Mouse (Mus musculus) CH12.LX (cell line): ENCODE results near the gene Otud7a. TPM values are rescaled to one million over a fixed set of nuclear protein-coding genes. Genes with fewer than 3 reads are reported as not detected.

Experiments used
- DNase-seq: peaks from one replicate; pipeline ENCODE4 v3.0.0-alpha.2; 2013; ENCODE audit errors: extremely low read depth
- H3K27ac ChIP-seq: 2 replicates; pipeline ENCODE4 v1.5.1; 2012; ENCODE audit warnings: low read depth, mild to moderate bottlenecking, control low read depth, moderate library complexity; ENCODE audit not compliant: insufficient read depth
- H3K27me3 ChIP-seq: replicated peaks from 2 replicates; pipeline ENCODE3; 2012; ENCODE audit warnings: inconsistent platforms
- H3K36me3 ChIP-seq, 2 experiments: replicated peaks in 1 of 2; 2 replicates each; pipeline versions ENCODE3 to v1.6.1; 2012; ENCODE audit warnings: inconsistent platforms in 1 of 2, low read length in 1 of 2, mild to moderate bottlenecking in 1 of 2, mixed read lengths in 1 of 2, moderate library complexity in 1 of 2; ENCODE audit not compliant: control insufficient read depth in 1 of 2, insufficient read depth in 1 of 2
- H3K4me1 ChIP-seq, 2 experiments: 2 replicates each; pipeline ENCODE4 v1.6.1; 2012; ENCODE audit warnings: inconsistent platforms in 1 of 2, moderate library complexity in 1 of 2; ENCODE audit not compliant: insufficient read depth in 2 of 2, control insufficient read depth in 1 of 2
- H3K4me2 ChIP-seq: 2 replicates; pipeline ENCODE4 v1.6.1; 2012; ENCODE audit warnings: low read depth, mild to moderate bottlenecking, control low read depth; ENCODE audit not compliant: poor library complexity, insufficient read depth, severe bottlenecking
- H3K4me3 ChIP-seq, 3 experiments: fragments of 150-350 bp in 1 of 3; sonication (generic) in 1 of 3; replicated peaks in 1 of 3; 2 replicates each; pipeline versions ENCODE3 to v1.5.1; 2011 to 2012; ENCODE audit warnings: low read depth in 2 of 3, low read length in 2 of 3, mild to moderate bottlenecking in 2 of 3, moderate library complexity in 2 of 3, control low read depth in 1 of 3, improper control_type of control experiment in 1 of 3, inconsistent platforms in 1 of 3, mixed read lengths in 1 of 3; ENCODE audit not compliant: poor library complexity in 1 of 3
- H3K79me2 ChIP-seq: replicated peaks from 2 replicates; pipeline ENCODE4 v1.6.1; 2012; ENCODE audit warnings: mild to moderate bottlenecking, moderate library complexity; ENCODE audit not compliant: control insufficient read depth, poor library complexity, insufficient read depth, severe bottlenecking; ENCODE audit errors: extremely low read depth
- H3K9ac ChIP-seq: 2 replicates; pipeline ENCODE4 v1.6.1; 2012; ENCODE audit warnings: low read depth, mild to moderate bottlenecking, control low read depth, moderate library complexity; ENCODE audit not compliant: insufficient read depth
- H3K9me3 ChIP-seq: replicated peaks from 2 replicates; pipeline ENCODE3; 2012; ENCODE audit warnings: low read length, inconsistent platforms, mixed read lengths
- BHLHE40 ChIP-seq: IDR thresholded peaks from 2 replicates; pipeline ENCODE4 v1.6.1; 2011; ENCODE audit warnings: mild to moderate bottlenecking, low read depth, low read length, improper control_type of control experiment
- CHD2 ChIP-seq: IDR thresholded peaks from 2 replicates; pipeline ENCODE4 v1.6.1; 2011; ENCODE audit warnings: low read length, improper control_type of control experiment
- CTCF ChIP-seq, 2 experiments: IDR thresholded peaks in 1 of 2; conservative IDR thresholded peaks in 1 of 2; 2 replicates each; pipeline ENCODE4 v1.5.1; 2011 to 2012; ENCODE audit warnings: low read depth in 2 of 2, low read length in 2 of 2, improper control_type of control experiment in 1 of 2, inconsistent platforms in 1 of 2, mild to moderate bottlenecking in 1 of 2, moderate library complexity in 1 of 2
- ELF1 ChIP-seq: IDR thresholded peaks from 2 replicates; pipeline ENCODE4 v1.6.1; 2014; ENCODE audit warnings: low read depth, mild to moderate bottlenecking, inconsistent platforms, low read length, improper control_type of control experiment
- ETS1 ChIP-seq: conservative IDR thresholded peaks from 2 replicates; pipeline ENCODE4 v1.6.1; 2012; ENCODE audit warnings: low read depth, mild to moderate bottlenecking, inconsistent platforms, low read length, improper control_type of control experiment, moderate library complexity
- GABPA ChIP-seq: IDR thresholded peaks from 2 replicates; pipeline ENCODE4 v1.6.1; 2012; ENCODE audit warnings: low read depth, low read length, improper control_type of control experiment, inconsistent platforms; ENCODE audit not compliant: insufficient replicate concordance
- IRF4 ChIP-seq: IDR thresholded peaks from 2 replicates; pipeline ENCODE4 v1.6.1; 2014; ENCODE audit warnings: low read depth, mild to moderate bottlenecking, inconsistent platforms, low read length, improper control_type of control experiment
- MAZ ChIP-seq: IDR thresholded peaks from 2 replicates; pipeline ENCODE4 v1.6.1; 2012; ENCODE audit warnings: low read depth, mild to moderate bottlenecking, inconsistent platforms, low read length, improper control_type of control experiment, moderate library complexity
- MEF2A ChIP-seq: IDR thresholded peaks from 2 replicates; pipeline ENCODE4 v1.6.1; 2014; ENCODE audit warnings: low read depth, mild to moderate bottlenecking, inconsistent platforms, low read length, improper control_type of control experiment, borderline replicate concordance
- RAD21 ChIP-seq: IDR thresholded peaks from 2 replicates; pipeline ENCODE4 v1.6.1; 2011; ENCODE audit warnings: low read depth, mild to moderate bottlenecking, low read length, improper control_type of control experiment, moderate library complexity
- SMC3 ChIP-seq: IDR thresholded peaks from 2 replicates; pipeline ENCODE4 v1.6.1; 2011; ENCODE audit warnings: low read depth, low read length, improper control_type of control experiment
- TBP ChIP-seq: conservative IDR thresholded peaks from 2 replicates; pipeline ENCODE4 v1.6.1; 2011; ENCODE audit warnings: low read depth, low read length, improper control_type of control experiment
- ZKSCAN1 ChIP-seq: IDR thresholded peaks from 2 replicates; pipeline ENCODE4 v1.6.1; 2012; ENCODE audit warnings: low read depth, inconsistent platforms, low read length, improper control_type of control experiment, borderline replicate concordance
- ZMIZ1 ChIP-seq: IDR thresholded peaks from 2 replicates; pipeline ENCODE4 v1.6.1; 2012; ENCODE audit warnings: low read depth, mild to moderate bottlenecking, inconsistent platforms, low read length, improper control_type of control experiment
- dilution Hi-C: fragments of 300-500 bp; cut with MboI; formaldehyde crosslinking; loops from 2 replicates; pipeline ENCODE4 v1.14.3; 2020; ENCODE audit warnings: low sequenced_read_pairs; ENCODE audit not compliant: extremely low pct_unique_long_range_greater_than_20kb, extremely low pct_ligation_motif_present
- in situ Hi-C: fragments of 300-500 bp; cut with MboI; formaldehyde crosslinking; loops from 3 replicates; pipeline ENCODE4 v1.14.3; 2019; ENCODE audit warnings: low sequenced_read_pairs, low pct_ligation_motif_present, low pct_unique_long_range_greater_than_20kb, mixed read lengths
- polyA plus RNA-seq: library from polyadenylated mRNA; unstranded; fragments of >175 nt; gene quantifications from 2 replicates; pipeline ENCODE4 v1.2.1, GENCODE M21; 2012; ENCODE audit warnings: low read depth; ENCODE audit not compliant: insufficient read length
- total RNA-seq, 2 experiments: library from RNA; depleted of rRNA; stranded (reverse); fragments of 300-350 nt in 1 of 2; fragments of >200 nt in 1 of 2; gene quantifications; 2 replicates each; pipeline ENCODE4 v1.2.3; 2012 to 2014

The Otud7a gene
- total and polyA plus RNA-seq, 3 experiments, result not detected

DNA sequence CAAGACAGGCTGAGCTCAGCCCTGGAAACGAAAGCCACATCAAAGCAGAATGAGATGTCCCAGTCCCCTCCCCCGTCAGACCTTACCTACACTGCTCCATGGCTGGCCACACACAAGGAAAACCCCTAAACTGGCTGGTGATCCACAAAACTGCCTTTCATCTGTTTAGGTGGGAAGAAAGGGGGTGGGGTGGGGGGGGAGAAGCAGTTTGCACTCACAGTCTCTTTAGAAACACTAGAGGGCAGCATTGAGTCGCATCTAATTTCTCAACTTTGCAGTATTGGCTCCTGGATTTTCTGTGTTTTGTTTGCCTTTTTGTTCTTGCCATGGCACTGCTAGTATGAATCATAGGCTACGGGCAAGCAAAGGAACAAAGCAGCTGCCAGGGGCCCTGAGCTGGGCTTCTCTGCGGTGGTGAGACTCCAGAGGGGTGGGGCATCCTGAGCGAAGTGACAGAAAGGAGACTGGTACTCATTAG, 308.8 kb downstream of the Otud7a start:
- H3K9me3 ChIP-seq, result peaks cover 9% of the 10 kb centered on the region
- in situ Hi-C loops (loop anchor here (5.0 to 25.0 kb wide), 4 partner anchors 104 to 401 kb away; partner anchors contain the start of gene Trpm1), dilution Hi-C loops (no loop called here)
- no peaks in the 10 kb centered on the region for H3K79me2 ChIP-seq
- H3K9ac ChIP-seq, result peak overlapping the region; percentile 28; the same call in 1 of the 2 replicates
- no peaks in the 10 kb centered on the region for H3K36me3 ChIP-seq
- peak; percentile 53 for DNase-seq
- H3K4me2 ChIP-seq, result peak overlapping the region; percentile 93
- H3K4me3 ChIP-seq, result no peak overlapping the region
- H3K27ac ChIP-seq, result no peak overlapping the region
- TF ChIP-seq MAZ, result peak; percentile 38; the same call in 1 of the 2 replicates
- TF ChIP-seq IRF4, result peak; percentile 41; the same call in 1 of the 2 replicates
- peak; percentile 78 for TF ChIP-seq CHD2
- TF ChIP-seq RAD21, result peak; percentile 64
- peak; percentile 30 to 71; a peak in 3 of 4 replicates for TF ChIP-seq CTCF (conservative IDR thresholded peaks at IDR 0.05 in 1 of 2, IDR thresholded peaks at IDR 0.05 in 1 of 2; ENCODE audit: low read depth in 2 of 2, low read length in 2 of 2)
- TF ChIP-seq BHLHE40, result no peak
- TF ChIP-seq ZMIZ1, result no peak
- peak; percentile 44 for TF ChIP-seq SMC3
- H3K4me1 ChIP-seq, result peaks cover 11 to 15% of the 10 kb centered on the region in 2 experiments
- peaks cover 3% of the 10 kb centered on the region for H3K27me3 ChIP-seq

DNA sequence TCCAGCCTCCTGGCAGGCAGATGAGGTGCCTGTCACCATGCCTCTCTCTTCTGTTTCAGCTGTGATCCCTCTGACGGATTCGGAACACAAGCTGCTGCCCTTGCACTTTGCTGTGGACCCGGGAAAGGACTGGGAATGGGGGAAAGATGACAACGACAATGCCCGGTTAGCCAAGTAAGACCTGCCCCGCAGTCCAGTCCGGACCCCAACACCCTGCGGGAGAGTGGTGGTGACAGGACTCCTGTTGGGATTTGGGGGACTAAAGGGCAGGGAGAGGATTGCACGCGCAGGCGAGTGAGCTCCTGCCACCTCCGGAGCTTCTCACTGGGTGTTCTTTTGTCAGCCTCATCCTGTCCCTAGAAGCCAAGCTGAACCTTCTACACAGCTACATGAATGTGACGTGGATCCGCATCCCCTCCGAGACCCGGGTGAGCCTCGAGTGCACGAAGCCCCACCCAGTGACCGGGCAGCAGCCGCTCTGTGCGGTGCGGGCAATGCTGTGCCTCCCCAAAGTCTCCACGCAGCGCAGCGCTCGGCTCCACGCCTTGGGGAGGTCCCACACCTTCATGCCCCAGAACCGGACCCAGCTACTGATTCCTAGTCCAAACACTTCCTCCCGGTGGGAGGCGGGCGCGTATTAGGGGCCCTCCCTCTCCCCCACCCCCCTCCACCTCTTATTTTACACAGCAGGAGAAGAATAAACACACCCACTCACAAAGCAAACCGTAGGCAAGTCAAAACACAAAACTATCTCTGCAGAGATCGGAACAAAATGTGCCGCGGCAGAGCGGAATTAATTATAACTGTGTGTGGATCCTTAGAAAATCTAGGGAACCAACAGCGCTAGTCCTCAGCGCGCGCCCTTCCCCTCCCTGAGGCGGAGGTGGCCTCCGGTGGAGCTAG, 310.3 kb downstream of the Otud7a start:
- H3K36me3 ChIP-seq, result no peaks in the 10 kb centered on the region
- H3K4me2 ChIP-seq, result peak overlapping the region; percentile 49
- peaks cover 3% of the 10 kb centered on the region for H3K27me3 ChIP-seq
- peaks cover 11% of the 10 kb centered on the region for H3K9me3 ChIP-seq
- TF ChIP-seq TBP, result no peak
- 0 out of 2 replicates have a peak, but pooled peaks have one; percentile 9 for TF ChIP-seq MAZ
- H3K79me2 ChIP-seq, result no peaks in the 10 kb centered on the region
- in situ Hi-C loops, result loop anchor here (5.0 to 25.0 kb wide), 4 partner anchors 102 to 400 kb away; partner anchors contain the start of gene Trpm1
- peaks cover 11 to 15% of the 10 kb centered on the region in 2 experiments for H3K4me1 ChIP-seq
- no peak overlapping the region for H3K27ac ChIP-seq
- no peak overlapping the region for H3K4me3 ChIP-seq
- no peak for DNase-seq
- H3K9ac ChIP-seq, result no peak overlapping the region
- dilution Hi-C loops, result no loop called here

DNA sequence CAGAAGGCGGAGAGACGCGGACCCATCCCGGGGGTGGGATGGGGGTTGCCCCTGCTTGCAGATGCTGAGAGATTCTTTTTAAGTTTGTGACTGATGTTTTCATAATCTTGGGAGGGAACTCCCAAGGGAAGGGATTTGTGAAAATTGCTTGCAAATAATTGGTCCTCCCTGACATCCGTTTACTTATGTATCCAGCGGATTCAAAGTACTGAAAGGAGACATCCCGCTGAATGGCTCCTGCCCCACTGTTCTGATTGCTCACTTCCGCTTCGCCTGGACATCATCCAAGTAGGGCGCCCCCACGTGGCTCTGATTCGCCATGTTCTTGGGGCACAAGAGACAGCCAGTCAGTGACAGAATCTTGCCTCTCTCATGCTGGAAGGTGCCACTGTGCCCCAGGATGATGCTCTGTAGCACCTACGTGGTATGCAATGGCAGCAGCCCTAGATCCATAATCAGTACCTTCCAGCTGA, 311.0 kb downstream of the Otud7a start:
- Histone ChIP-seq H3K36me3 (no peaks in the 10 kb centered on the region), H3K4me2 (peak overlapping the region; percentile 49; the same call in 1 of the 2 replicates), H3K27me3 (peaks cover 3% of the 10 kb centered on the region), H3K9ac (no peak overlapping the region), H3K4me1 (peaks cover 11 to 15% of the 10 kb centered on the region in 2 experiments), H3K9me3 (peaks cover 11% of the 10 kb centered on the region), H3K27ac (no peak overlapping the region), H3K79me2 (no peaks in the 10 kb centered on the region), H3K4me3 (no peak overlapping the region)
- DNase-seq, result peak; percentile 13
- dilution Hi-C loops, result no loop called here
- TF ChIP-seq GABPA (no peak), CTCF (conservative IDR thresholded peaks at IDR 0.05 in 1 of 2, IDR thresholded peaks at IDR 0.05 in 1 of 2; ENCODE audit: low read depth in 2 of 2, low read length in 2 of 2) (peak in 1 of 2 experiments; percentile 59; a peak in 2 of 4 replicates), ELF1 (peak; percentile 67), IRF4 (0 out of 2 replicates have a peak, but pooled peaks have one; percentile 9), ETS1 (no peak), SMC3 (no peak), MEF2A (no peak), RAD21 (no peak), ZKSCAN1 (no peak)
- in situ Hi-C loops, result loop anchor here (10.0 to 25.0 kb wide), 3 partner anchors 207 to 399 kb away; partner anchors contain the start of gene Trpm1
